Mouse (Mus musculus) MEL (cell line): Measurements from ENCODE around the gene Rxrb.

Experiments used
- EP300 ChIP-seq, 2 experiments: IDR thresholded peaks; 2 replicates each; pipeline ENCODE4 v1.6.1; 2011; ENCODE audit warnings: improper control_type of control experiment in 2 of 2, low read length in 2 of 2, low read depth in 1 of 2, mild to moderate bottlenecking in 1 of 2
- POLR2A ChIP-seq, 2 experiments: IDR thresholded peaks; 2 replicates each; pipeline ENCODE4 v1.6.1; 2011 to 2012; ENCODE audit warnings: low read length in 2 of 2, mild to moderate bottlenecking in 2 of 2, control low read depth in 1 of 2, improper control_type of control experiment in 1 of 2, low read depth in 1 of 2, moderate library complexity in 1 of 2; ENCODE audit not compliant: control insufficient read depth in 1 of 2, insufficient read depth in 1 of 2, poor library complexity in 1 of 2
- TCF12 ChIP-seq: IDR thresholded peaks from 2 replicates; pipeline ENCODE4 v1.6.1; 2014; ENCODE audit warnings: low read depth, mild to moderate bottlenecking, inconsistent platforms, low read length, improper control_type of control experiment, moderate library complexity
- ZC3H11A ChIP-seq: IDR thresholded peaks from 2 replicates; pipeline ENCODE4 v1.6.1; 2012; ENCODE audit warnings: low read depth, mild to moderate bottlenecking, inconsistent platforms, low read length, improper control_type of control experiment
- ZMIZ1 ChIP-seq: IDR thresholded peaks from 2 replicates; pipeline ENCODE4 v1.6.1; 2012; ENCODE audit warnings: low read depth, mild to moderate bottlenecking, inconsistent platforms, low read length, improper control_type of control experiment, moderate library complexity

GRCm38 (mm10) chr17:34079002-34079401, 47.4 kb downstream of the Rxrb start:
- TF ChIP-seq ZMIZ1 = no peak
- no peak for TF ChIP-seq EP300 (IDR thresholded peaks at IDR 0.05; ENCODE audit: low read depth in 1 of 2, low read length in 2 of 2)
- no peak for TF ChIP-seq POLR2A (IDR thresholded peaks at IDR 0.05; ENCODE audit: control insufficient read depth in 1 of 2, insufficient read depth in 1 of 2, low read depth in 1 of 2, low read length in 2 of 2, poor library complexity in 1 of 2)
- no peak for TF ChIP-seq ZC3H11A
- TF ChIP-seq TCF12 = no peak
